Mouse (Mus musculus): ENCODE data around the gene Disc1.

DNA sequence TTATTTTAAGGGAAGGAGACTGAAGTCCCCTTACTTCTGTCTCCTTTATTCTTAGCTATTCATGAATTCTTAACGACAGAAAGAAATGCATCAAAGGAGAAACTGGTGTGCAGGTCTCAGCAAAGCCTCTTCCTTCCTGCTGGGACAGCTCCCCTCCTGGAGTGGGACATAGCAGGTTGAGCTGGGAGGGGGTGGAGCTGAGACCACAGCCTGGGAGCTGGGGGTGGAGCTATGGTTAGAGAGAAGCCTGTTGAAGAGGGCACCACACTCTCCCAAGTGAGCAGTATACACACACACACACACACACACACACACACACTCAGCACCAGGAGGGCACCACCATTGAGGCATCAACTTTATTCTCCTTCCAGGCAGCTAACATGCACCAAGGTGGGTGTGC is 193.4 kb downstream of the Disc1 start:
- TF ChIP-seq CTCF (IDR thresholded peaks at IDR 0.05; ENCODE audit: borderline replicate concordance, extremely low read depth, insufficient read depth, insufficient read length) (no peak), POLR2A (IDR thresholded peaks at IDR 0.05; ENCODE audit: borderline replicate concordance, extremely low read depth, insufficient read depth, insufficient read length, poor library complexity, severe bottlenecking) (no peak)
